Mouse (Mus musculus) olfactory bulb, adult 2 months (tissue): ENCODE data around the gene Pih1d1. TPM values are rescaled to one million over a fixed set of nuclear protein-coding genes. Genes with fewer than 3 reads are reported as not detected.

Experiments used
- H3K27ac ChIP-seq: fragments of 200-500 bp; 2 replicates; pipeline ENCODE4 v1.5.1; 2012; ENCODE audit warnings: low read depth, low read length; ENCODE audit not compliant: insufficient read depth
- H3K4me1 ChIP-seq: fragments of 200-500 bp; 2 replicates; pipeline ENCODE4 v1.6.1; 2012; ENCODE audit warnings: low read length; ENCODE audit not compliant: control insufficient read depth, insufficient read depth
- H3K4me3 ChIP-seq: fragments of 200-500 bp; 2 replicates; pipeline ENCODE4 v1.5.1; 2012; ENCODE audit warnings: mild to moderate bottlenecking, low read depth, low read length, moderate library complexity; ENCODE audit not compliant: insufficient read depth
- CTCF ChIP-seq: fragments of 200-500 bp; IDR thresholded peaks from 2 replicates; pipeline ENCODE4 v1.5.1; 2012; ENCODE audit warnings: low read depth, mild to moderate bottlenecking, low read length, moderate library complexity; ENCODE audit not compliant: insufficient read depth
- POLR2A ChIP-seq: fragments of 200-500 bp; IDR thresholded peaks from 2 replicates; pipeline ENCODE4 v1.6.1; 2012; ENCODE audit warnings: mild to moderate bottlenecking, low read depth, low read length, moderate library complexity; ENCODE audit not compliant: insufficient read depth
- WGBS: fragments of 180-500 bp; shearing (Covaris S2); methylation state at CpG from one replicate; pipeline ENCODE4 v1.1.7; 2018; 5-methylcytosine and 5-hydroxymethylcytosine counted together
- polyA plus RNA-seq: library from polyadenylated mRNA; stranded (reverse); fragments of >200 nt; gene quantifications from 2 replicates; pipeline ENCODE4 v1.2.4, GENCODE M21; 2012; ENCODE audit warnings: low replicate concordance; ENCODE audit not compliant: missing spikeins, insufficient read depth, insufficient read length

The Pih1d1 gene
- polyA plus RNA-seq, 1 experiment, result not detected

GRCm38 (mm10) chr7:45131850-45132249 is 22.3 kb upstream of the Pih1d1 start:
- TF ChIP-seq POLR2A (no peak), CTCF (no peak)
- H3K27ac ChIP-seq, result no peak overlapping the region
- H3K4me3 ChIP-seq, result no peak overlapping the region
- WGBS, result 81% methylated on average over 11 of the region's 11 CpGs
- peaks cover 19% of the 10 kb centered on the region for H3K4me1 ChIP-seq

DNA sequence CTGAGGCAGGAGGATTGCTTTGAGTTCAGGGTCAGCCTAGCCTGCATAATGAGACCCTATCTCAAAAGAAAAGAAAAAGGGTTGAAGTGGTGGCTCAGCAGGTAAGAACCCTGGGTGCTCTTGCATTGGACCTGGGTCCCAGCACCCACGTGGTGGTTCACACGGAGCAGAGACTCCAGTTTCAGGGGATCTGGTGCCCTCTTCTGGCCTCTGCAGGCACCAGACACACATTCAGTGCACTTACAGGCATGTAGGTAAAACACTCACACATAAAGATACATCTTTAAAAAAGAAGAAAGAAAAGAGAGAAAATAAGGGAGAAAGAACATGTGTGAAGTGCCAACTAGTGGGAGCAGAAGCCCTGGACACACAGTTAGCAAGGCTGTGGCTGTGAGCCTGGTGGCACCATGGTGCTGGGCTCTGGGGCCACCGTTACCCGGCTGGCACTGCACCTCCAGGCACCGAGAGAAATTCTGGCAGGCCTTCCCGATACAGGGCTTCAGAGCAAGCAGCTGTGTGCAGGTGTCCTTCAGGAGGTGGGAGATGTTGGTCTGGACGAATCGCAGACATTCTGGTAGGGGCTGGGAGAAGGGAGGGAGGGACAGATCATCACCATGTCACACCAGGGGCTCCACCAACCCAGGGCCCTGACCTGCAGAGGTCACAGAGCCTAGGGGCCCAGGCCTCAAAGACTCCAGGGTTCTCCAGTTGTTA is 20.5 kb upstream of the Pih1d1 start:
- Histone ChIP-seq H3K4me3 (no peak overlapping the region), H3K4me1 (peaks cover 13% of the 10 kb centered on the region), H3K27ac (no peak overlapping the region)
- 81% methylated on average over 8 of the region's 8 CpGs for WGBS
- no peak for TF ChIP-seq POLR2A
- no peak for TF ChIP-seq CTCF

DNA sequence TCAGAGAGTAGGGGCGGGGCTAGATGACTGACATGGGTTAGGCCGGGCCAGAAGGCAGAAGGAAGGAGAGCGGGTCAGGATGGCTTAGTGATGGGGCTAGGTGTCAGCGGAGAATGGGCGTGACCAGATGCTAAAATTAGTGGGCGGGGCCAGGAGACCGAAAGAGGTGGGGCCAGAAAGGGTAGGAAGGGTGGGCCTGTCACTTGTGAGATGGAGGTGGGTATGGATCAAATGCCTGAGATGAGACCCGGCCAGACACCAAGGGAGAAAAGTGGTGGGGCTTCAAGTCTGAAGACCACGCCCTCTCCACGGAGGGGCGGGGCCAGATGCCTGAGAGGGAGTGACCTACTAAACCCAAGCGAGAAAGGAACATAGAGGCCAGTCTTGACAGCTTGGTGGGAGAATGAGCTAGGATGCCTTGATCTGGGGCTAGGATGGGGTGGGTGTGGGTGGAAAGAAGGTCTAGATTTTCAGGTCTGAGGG is 19.5 kb upstream of the Pih1d1 start:
- H3K27ac ChIP-seq, result no peak overlapping the region
- WGBS, result 21% methylated on average over 12 of the region's 12 CpGs
- no peak overlapping the region for H3K4me3 ChIP-seq
- H3K4me1 ChIP-seq, result peaks cover 9% of the 10 kb centered on the region
- TF ChIP-seq CTCF, result no peak
- no peak for TF ChIP-seq POLR2A

DNA sequence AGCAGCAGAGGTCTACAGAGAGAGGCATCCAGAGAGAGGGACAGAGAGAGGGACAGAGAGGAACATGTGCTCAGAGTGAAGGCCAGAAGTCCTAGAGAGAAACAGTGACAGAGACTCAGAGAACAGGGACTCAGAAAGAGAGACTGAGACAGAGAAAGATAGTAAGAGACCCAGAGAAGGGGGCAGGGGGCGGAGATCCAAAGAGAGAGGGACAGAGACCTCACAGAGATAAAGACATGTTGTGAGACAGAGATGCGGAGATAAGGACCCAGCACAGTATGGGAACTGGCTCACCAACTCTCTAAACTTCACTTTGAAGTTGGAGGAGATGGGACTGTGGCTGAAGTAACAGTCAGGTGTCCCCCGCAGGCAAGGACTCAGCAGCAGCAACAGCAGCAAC is 18.7 kb upstream of the Pih1d1 start:
- H3K27ac ChIP-seq, result no peak overlapping the region
- 89% methylated on average over 3 of the region's 3 CpGs for WGBS
- peaks cover 7% of the 10 kb centered on the region for H3K4me1 ChIP-seq
- TF ChIP-seq POLR2A, result no peak
- no peak for TF ChIP-seq CTCF
- peak overlapping the region; percentile 66 for H3K4me3 ChIP-seq

DNA sequence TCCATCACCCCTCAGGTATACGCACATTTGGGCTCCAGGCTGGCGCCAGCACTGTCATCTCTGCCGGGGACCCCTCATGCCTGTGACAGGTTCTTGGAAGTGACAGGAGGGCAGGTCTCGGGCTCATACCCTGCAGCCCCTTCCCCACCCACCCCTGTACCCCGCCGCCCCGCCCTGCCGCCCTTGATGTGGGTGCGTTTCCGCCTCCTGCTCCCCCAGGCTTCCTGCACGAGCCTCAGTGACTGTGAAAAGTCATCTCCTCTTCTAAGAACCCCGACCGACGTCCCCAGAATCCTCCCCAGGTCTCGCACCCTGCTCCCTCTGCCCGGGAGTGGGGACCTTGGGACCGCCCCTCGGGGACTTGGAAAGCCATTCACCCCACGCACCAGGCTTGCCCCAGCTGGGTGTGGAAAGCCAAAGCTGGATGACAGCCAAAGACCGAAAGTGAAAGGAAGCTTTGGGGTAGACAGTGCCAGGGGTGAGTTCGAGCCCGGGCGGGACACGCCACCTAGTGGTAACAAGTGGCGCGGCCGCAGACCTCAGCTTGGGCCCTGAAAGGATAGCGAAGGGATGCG is 18.0 kb upstream of the Pih1d1 start, which contains the start of the genes Gm45713 and Flt3l:
TSS of gene Gm45713 (minus strand) at position 239 of the 575 bp plus-strand sequence.
TSS of gene Flt3l (minus strand) at position 440 of the 575 bp plus-strand sequence.
- no peak within 1 kb of the TSS for H3K27ac ChIP-seq
- TF ChIP-seq CTCF, result peak; percentile 87
- no peak for TF ChIP-seq POLR2A
- peaks cover 7% of the 10 kb centered on the region for H3K4me1 ChIP-seq
- WGBS, result 3% methylated on average over 29 of the region's 29 CpGs
- H3K4me3 ChIP-seq, result peak within 1 kb of the TSS; percentile 66

- Histone ChIP-seq H3K4me3 (no peak overlapping the region), H3K27ac (no peak overlapping the region), H3K4me1 (peaks cover 7% of the 10 kb centered on the region)
- 90% methylated on average over 12 of the region's 12 CpGs for WGBS
- no peak for TF ChIP-seq CTCF
- no peak for TF ChIP-seq POLR2A
Observed at GRCm38 (mm10) chr7:45137171-45138006, 16.7 kb upstream of the Pih1d1 start.

GRCm38 (mm10) chr7:45138403-45138802 is 15.7 kb upstream of the Pih1d1 start:
- Histone ChIP-seq H3K4me1 (peaks cover 7% of the 10 kb centered on the region), H3K27ac (no peak overlapping the region), H3K4me3 (no peak overlapping the region)
- TF ChIP-seq POLR2A (no peak), CTCF (no peak)
- 90% methylated on average over 1 of the region's 1 CpGs for WGBS

GRCm38 (mm10) chr7:45139904-45140723 is 14.0 kb upstream of the Pih1d1 start:
- H3K27ac ChIP-seq, result no peak overlapping the region
- H3K4me1 ChIP-seq, result peaks cover 4% of the 10 kb centered on the region
- TF ChIP-seq CTCF (no peak), POLR2A (no peak)
- WGBS, result 82% methylated on average over 8 of the region's 8 CpGs
- H3K4me3 ChIP-seq, result no peak overlapping the region
